Mouse (Mus musculus) erythroid progenitor cell, adult 5-6 weeks (primary cell): ENCODE results near the gene Urad. TPM values are rescaled to one million over a fixed set of nuclear protein-coding genes. Genes with fewer than 3 reads are reported as not detected.

Source experiments
- ATAC-seq: replicated peaks from 2 replicates; pipeline ENCODE4 v1.8.0; 2016; ENCODE audit warnings: moderate number of reproducible peaks, mild to moderate bottlenecking, moderate TSS enrichment, inconsistent platforms; ENCODE audit not compliant: poor library complexity, low FRiP score, severe bottlenecking
- total RNA-seq, 2 experiments: library from RNA; stranded (forward) in 1 of 2; stranded (reverse) in 1 of 2; fragments of 150-400 nt in 1 of 2; fragments of 186-747, 209-891 nt in 1 of 2; gene quantifications; 2 replicates each; pipeline versions ENCODE4 v1.2.3 to v1.2.4; 2015 to 2017; ENCODE audit warnings: low replicate concordance in 2 of 2

Urad gene
- total RNA-seq, 2 experiments from 2014 or later: not detected

GRCm38 (mm10) chr5:147329946-147330345 lies 7.7 kb upstream of the Urad start:
- no peak for ATAC-seq

GRCm38 (mm10) chr5:147327636-147328035 lies 5.4 kb upstream of the Urad start:
- no peak for ATAC-seq

GRCm38 (mm10) chr5:147325931-147326330 lies 3.7 kb upstream of the Urad start:
- no peak for ATAC-seq

- peak; percentile 68; the same call in 1 of the 2 replicates for ATAC-seq
Observed at GRCm38 (mm10) chr5:147323237-147323917, 1.1 kb upstream of the Urad start.

- ATAC-seq: no peak
Observed at GRCm38 (mm10) chr5:147319653-147320052, 2.6 kb downstream of the Urad start.

- ATAC-seq: no peak
Observed at GRCm38 (mm10) chr5:147317991-147318390, 4.2 kb downstream of the Urad start.

GRCm38 (mm10) chr5:147317321-147317720 lies 4.9 kb downstream of the Urad start:
- ATAC-seq: no peak

- ATAC-seq: no peak
Observed at GRCm38 (mm10) chr5:147315432-147316075, 6.7 kb downstream of the Urad start.

GRCm38 (mm10) chr5:147314646-147315431 lies 7.4 kb downstream of the Urad start:
- ATAC-seq: no peak

GRCm38 (mm10) chr5:147312830-147313685 lies 9.2 kb downstream of the Urad start:
- ATAC-seq: no peak

GRCm38 (mm10) chr5:147309786-147310185 lies 12.5 kb downstream of the Urad start:
- ATAC-seq: no peak

- no peak for ATAC-seq
Observed at GRCm38 (mm10) chr5:147308451-147308850, 13.8 kb downstream of the Urad start.

GRCm38 (mm10) chr5:147307398-147307785 lies 14.8 kb downstream of the Urad start:
- no peak for ATAC-seq

- ATAC-seq: no peak
Observed at GRCm38 (mm10) chr5:147306638-147307397, 15.4 kb downstream of the Urad start, which contains the start of gene Cdx2. Gene Cdx2 (minus strand): TSS chr5:147307270.

- ATAC-seq: no peak
Observed at GRCm38 (mm10) chr5:147305856-147306637, 16.2 kb downstream of the Urad start.

GRCm38 (mm10) chr5:147305166-147305565 lies 17.1 kb downstream of the Urad start:
- ATAC-seq: no peak

GRCm38 (mm10) chr5:147304276-147305155 lies 17.7 kb downstream of the Urad start:
- ATAC-seq: no peak
